Mouse (Mus musculus) limb, embryonic 12.5 days (tissue): ENCODE results near the gene Sfxn4. TPM values are rescaled to one million over a fixed set of nuclear protein-coding genes. Genes with fewer than 3 reads are reported as not detected.

Source experiments
- ATAC-seq: fragments of 200-750 bp; cut with Nextera tagmentation; 2 replicates; pipeline ENCODE4 v1.8.0; 2017; ENCODE audit warnings: low read depth, moderate TSS enrichment; ENCODE audit not compliant: insufficient number of reproducible peaks, insufficient read depth, low FRiP score, low TSS enrichment
- H3K27ac ChIP-seq: fragments of 300-500 bp; sonication (generic); 2 replicates; pipeline ENCODE4 v1.5.1; 2016; ENCODE audit warnings: mild to moderate bottlenecking, moderate library complexity
- H3K27me3 ChIP-seq: fragments of 300-500 bp; sonication (generic); 2 replicates; pipeline ENCODE4 v1.6.1; 2016; ENCODE audit warnings: mild to moderate bottlenecking, moderate library complexity
- H3K36me3 ChIP-seq: fragments of 300-500 bp; sonication (generic); 2 replicates; pipeline ENCODE4 v1.6.1; 2016; ENCODE audit warnings: mild to moderate bottlenecking, moderate library complexity
- H3K4me1 ChIP-seq: fragments of 300-500 bp; sonication (generic); replicated peaks from 2 replicates; pipeline ENCODE4 v1.6.1; 2016
- H3K4me2 ChIP-seq: fragments of 300-500 bp; sonication (generic); 2 replicates; pipeline ENCODE4 v1.6.1; 2016; ENCODE audit warnings: mild to moderate bottlenecking, moderate library complexity
- H3K4me3 ChIP-seq: fragments of 300-500 bp; sonication (generic); replicated peaks from 2 replicates; pipeline ENCODE4 v1.5.1; 2016; ENCODE audit warnings: mild to moderate bottlenecking
- H3K9ac ChIP-seq: fragments of 300-500 bp; sonication (generic); replicated peaks from 2 replicates; pipeline ENCODE4 v1.6.1; 2016; ENCODE audit warnings: mild to moderate bottlenecking, moderate library complexity
- H3K9me3 ChIP-seq: fragments of 300-500 bp; sonication (generic); 2 replicates; pipeline ENCODE4 v1.6.1; 2016; ENCODE audit warnings: mild to moderate bottlenecking, moderate library complexity
- WGBS: fragments of 180-500 bp; shearing (Covaris S2); methylation state at CpG from one replicate; pipeline ENCODE4 v1.1.7; 2016; 5-methylcytosine and 5-hydroxymethylcytosine counted together
- polyA plus RNA-seq: library from polyadenylated mRNA; unstranded; fragments of >200 nt; fragmentation: Nextera tagmentation; extraction: Ambion mirVana; gene quantifications from 2 replicates; pipeline ENCODE4 v1.2.1, GENCODE M21; 2016

Gene Sfxn4
- polyA plus RNA-seq, 1 experiment from 2014 or later = 14.1 TPM

DNA sequence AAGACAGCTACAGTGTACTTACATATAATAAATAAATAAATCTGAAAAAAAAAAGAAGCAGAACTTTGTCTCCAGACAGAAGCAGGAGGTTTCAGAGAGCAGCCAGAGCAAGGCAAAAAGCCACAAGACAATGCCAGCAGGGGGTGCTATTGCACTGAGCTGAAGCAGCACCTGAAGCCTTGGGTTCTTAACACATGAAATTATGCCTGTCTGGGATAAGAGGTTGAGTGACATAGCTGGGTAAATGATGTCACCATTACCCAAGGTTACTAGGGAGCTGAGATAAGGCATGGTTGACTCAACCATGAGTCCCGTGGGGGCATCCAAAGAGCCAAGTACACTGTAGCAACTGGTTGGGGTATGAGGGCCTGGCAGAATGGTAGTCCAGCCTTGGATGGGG is 23.5 kb downstream of the Sfxn4 start:
- no peak for ATAC-seq
- Histone ChIP-seq H3K36me3 (peaks cover 87% of the 10 kb centered on the region), H3K4me2 (no peak overlapping the region), H3K9ac (no peak overlapping the region), H3K9me3 (no peaks in the 10 kb centered on the region), H3K4me1 (no peaks in the 10 kb centered on the region), H3K27me3 (no peaks in the 10 kb centered on the region), H3K4me3 (no peak overlapping the region), H3K27ac (no peak overlapping the region)
- WGBS = 80% methylated on average over 1 of the region's 1 CpGs

DNA sequence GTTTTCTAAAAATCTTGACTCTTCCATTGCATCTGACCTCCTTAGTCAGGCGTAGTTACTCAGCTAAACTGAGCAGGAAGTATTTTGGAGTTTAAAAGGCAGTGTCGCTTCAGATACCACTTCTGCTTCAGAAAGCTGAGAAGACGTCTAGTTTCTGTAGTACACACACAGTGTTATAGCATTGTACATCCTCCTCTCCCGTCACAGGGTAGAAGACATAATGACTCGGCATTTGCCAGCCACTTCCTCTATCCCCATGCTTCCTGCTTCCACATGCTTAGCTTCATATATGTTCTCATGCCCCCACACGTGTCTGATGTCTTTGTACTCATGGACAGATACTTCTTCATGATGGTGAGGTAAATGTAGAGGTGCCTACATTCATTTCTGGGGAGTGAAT is 42.6 kb downstream of the Sfxn4 start:
- no peak overlapping the region for H3K9ac ChIP-seq
- H3K27ac ChIP-seq = no peak overlapping the region
- 94% methylated on average over 6 of the region's 6 CpGs for WGBS
- H3K4me1 ChIP-seq = no peaks in the 10 kb centered on the region
- no peaks in the 10 kb centered on the region for H3K9me3 ChIP-seq
- no peak overlapping the region for H3K4me3 ChIP-seq
- no peaks in the 10 kb centered on the region for H3K27me3 ChIP-seq
- H3K4me2 ChIP-seq = no peak overlapping the region
- ATAC-seq = no peak
- H3K36me3 ChIP-seq = peaks cover 79% of the 10 kb centered on the region

DNA sequence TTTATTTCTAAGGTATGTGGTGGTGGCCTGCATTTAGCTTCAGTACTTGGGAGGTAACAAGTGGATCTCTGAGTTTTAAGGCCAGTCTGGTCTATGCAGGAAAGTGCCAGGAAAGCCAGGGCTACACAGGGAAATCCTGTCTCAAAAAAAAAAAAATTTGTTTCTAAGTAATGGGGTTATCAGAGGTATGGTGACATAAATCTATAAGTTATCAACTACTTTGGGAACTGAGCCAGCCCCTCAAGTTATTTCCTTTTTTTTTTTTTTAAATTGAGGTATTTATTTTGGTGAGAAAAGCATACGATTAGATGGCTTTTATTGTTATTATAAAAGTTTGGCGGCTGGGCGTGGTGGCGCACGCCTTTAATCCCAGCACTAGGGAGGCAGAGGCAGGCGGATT is 48.1 kb downstream of the Sfxn4 start:
- Histone ChIP-seq H3K27ac (no peak overlapping the region), H3K4me3 (no peak overlapping the region), H3K9ac (no peak overlapping the region), H3K27me3 (no peaks in the 10 kb centered on the region), H3K4me1 (peaks cover 9% of the 10 kb centered on the region; the same call in 1 of the 2 replicates), H3K36me3 (peaks cover 28% of the 10 kb centered on the region; the same call in 1 of the 2 replicates), H3K4me2 (no peak overlapping the region), H3K9me3 (no peaks in the 10 kb centered on the region)
- no peak for ATAC-seq
- 96% methylated on average over 6 of the region's 6 CpGs for WGBS

DNA sequence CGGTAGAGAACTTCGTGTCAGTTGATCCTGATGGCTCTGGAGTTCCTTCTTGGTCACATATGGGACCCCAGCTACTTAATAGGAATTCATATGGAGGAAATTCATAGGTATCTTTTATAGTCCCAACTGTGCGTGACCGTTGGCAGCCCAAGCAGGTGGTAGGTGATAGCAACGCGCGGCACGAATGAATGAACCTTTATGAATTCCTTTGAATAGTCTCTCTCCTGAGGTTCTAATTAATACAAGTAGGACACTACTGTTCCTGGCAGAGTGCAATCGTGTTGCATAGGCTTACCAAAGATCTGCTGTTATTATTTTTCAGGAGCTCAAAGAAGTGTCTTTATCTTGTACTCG is 49.3 kb downstream of the Sfxn4 start:
- WGBS = 27% methylated on average over 10 of the region's 10 CpGs
- H3K27ac ChIP-seq = no peak overlapping the region
- no peak for ATAC-seq

DNA sequence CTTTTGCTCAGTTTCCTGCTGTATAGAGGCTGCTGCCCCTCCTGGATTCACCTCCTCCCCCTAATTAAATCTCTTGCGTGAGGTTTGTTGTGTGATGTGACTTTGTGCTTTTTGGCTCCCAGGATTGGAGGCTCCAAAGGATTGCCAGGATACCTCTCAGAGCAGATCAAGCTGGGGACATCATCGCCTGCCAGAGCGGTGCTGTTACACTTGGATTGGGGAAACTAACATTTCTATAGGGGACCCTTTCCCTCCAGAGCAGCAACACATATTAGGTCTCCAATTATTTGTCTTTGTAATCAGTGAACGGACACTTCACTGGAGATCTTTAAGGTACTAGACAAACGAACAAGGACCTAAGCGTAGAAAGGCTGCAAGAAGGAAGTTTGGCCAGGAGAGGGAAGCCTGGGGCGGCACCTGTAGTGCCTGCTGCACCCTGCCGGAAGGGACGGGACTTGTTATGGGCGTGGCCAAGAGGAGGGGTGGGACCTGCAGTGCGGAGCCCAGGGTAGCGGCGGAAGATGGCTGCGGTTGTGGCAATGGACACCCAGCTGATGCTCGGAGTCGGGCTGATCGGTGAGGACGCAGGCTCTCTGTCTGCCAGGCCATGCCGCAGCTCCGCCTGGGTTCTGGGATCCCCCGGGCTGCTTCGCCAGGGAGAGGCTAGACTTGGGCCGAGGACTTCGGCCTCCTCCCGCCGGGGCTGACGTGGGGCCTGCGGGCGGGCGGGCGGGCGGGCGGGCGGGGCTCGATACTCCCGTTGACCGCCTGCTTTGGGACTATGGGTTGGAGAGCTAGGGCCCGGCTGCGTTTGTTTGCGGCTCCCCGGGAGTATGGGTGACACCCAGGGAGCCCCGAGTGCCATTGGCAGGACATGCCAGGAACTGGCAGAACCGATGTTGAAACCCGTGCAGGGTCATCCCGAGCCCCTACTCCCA is 49.9 kb downstream of the Sfxn4 start, which contains the start of gene Fam45a:
Gene Fam45a (plus strand): TSS at position 488 of the 938 bp plus-strand sequence.
- H3K4me2 ChIP-seq = peak within 1 kb of the TSS; percentile 66
- H3K4me1 ChIP-seq = peaks cover 9% of the 10 kb centered on the region; the same call in 1 of the 2 replicates
- H3K9me3 ChIP-seq = no peaks in the 10 kb centered on the region
- peak; percentile 99 for ATAC-seq
- no peaks in the 10 kb centered on the region for H3K27me3 ChIP-seq
- no peak within 1 kb of the TSS for H3K27ac ChIP-seq
- H3K4me3 ChIP-seq = peak within 1 kb of the TSS; percentile 73
- H3K36me3 ChIP-seq = peaks cover 16% of the 10 kb centered on the region; the same call in 1 of the 2 replicates
- 3% methylated on average over 45 of the region's 45 CpGs for WGBS
- peak within 1 kb of the TSS; percentile 82 for H3K9ac ChIP-seq

More for the DNA sequence above, 49.3 kb downstream of the Sfxn4 start:
- Histone ChIP-seq H3K4me2 (peak overlapping the region; percentile 66), H3K36me3 (peaks cover 23% of the 10 kb centered on the region; the same call in 1 of the 2 replicates), H3K9me3 (no peaks in the 10 kb centered on the region), H3K9ac (peak overlapping the region; percentile 82), H3K4me3 (peak overlapping the region; percentile 73), H3K4me1 (peaks cover 9% of the 10 kb centered on the region; the same call in 1 of the 2 replicates), H3K27me3 (no peaks in the 10 kb centered on the region)

DNA sequence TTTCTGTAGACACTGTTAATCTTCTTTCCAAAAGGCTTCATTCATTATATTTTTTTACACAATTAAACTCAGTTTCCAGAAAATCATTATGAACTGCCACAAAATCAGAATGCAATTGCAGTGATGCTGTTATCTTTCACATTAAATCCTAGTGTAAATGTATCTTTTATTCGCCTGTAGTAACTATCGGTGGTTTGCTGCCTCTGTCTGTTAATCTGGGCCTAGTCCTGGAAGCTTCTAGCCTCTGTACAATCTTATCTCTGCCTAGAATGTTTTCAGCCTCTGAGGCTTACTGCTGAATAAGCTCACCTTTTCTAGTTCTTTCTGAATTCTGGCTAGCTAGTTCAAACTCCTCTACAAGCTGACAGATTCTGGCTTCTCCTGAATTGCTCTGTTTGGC is 51.4 kb downstream of the Sfxn4 start:
- Histone ChIP-seq H3K27me3 (no peaks in the 10 kb centered on the region), H3K4me1 (peaks cover 9% of the 10 kb centered on the region; the same call in 1 of the 2 replicates), H3K9me3 (no peaks in the 10 kb centered on the region), H3K4me2 (no peak overlapping the region), H3K4me3 (no peak overlapping the region), H3K9ac (no peak overlapping the region), H3K36me3 (peaks cover 4% of the 10 kb centered on the region; the same call in 1 of the 2 replicates), H3K27ac (no peak overlapping the region)
- ATAC-seq = no peak
- WGBS = 85% methylated on average over 2 of the region's 2 CpGs

DNA sequence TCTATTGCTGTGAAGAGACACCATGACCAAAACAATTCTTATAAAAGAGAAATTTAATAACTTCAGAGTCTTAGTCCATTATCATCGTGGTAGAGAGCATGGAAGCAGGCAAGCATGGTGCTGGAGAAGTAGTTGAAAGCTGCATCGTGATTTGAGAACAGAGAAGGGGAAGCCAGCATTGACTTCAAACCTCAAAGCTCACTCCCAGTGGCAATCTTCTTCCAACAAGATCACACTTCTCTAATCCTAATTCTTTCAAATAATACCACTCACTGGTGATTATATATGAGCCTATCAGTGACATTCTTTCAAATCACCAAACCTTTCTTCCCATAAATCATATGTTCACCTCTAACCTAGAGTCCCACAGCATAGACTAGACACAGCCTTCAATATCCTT is 56.4 kb downstream of the Sfxn4 start:
- Histone ChIP-seq H3K27ac (no peak overlapping the region), H3K4me2 (no peak overlapping the region), H3K9ac (no peak overlapping the region), H3K36me3 (no peaks in the 10 kb centered on the region), H3K9me3 (no peaks in the 10 kb centered on the region), H3K4me1 (no peaks in the 10 kb centered on the region), H3K4me3 (no peak overlapping the region), H3K27me3 (no peaks in the 10 kb centered on the region)
- 70% methylated on average over 2 of the region's 2 CpGs for WGBS
- no peak for ATAC-seq

DNA sequence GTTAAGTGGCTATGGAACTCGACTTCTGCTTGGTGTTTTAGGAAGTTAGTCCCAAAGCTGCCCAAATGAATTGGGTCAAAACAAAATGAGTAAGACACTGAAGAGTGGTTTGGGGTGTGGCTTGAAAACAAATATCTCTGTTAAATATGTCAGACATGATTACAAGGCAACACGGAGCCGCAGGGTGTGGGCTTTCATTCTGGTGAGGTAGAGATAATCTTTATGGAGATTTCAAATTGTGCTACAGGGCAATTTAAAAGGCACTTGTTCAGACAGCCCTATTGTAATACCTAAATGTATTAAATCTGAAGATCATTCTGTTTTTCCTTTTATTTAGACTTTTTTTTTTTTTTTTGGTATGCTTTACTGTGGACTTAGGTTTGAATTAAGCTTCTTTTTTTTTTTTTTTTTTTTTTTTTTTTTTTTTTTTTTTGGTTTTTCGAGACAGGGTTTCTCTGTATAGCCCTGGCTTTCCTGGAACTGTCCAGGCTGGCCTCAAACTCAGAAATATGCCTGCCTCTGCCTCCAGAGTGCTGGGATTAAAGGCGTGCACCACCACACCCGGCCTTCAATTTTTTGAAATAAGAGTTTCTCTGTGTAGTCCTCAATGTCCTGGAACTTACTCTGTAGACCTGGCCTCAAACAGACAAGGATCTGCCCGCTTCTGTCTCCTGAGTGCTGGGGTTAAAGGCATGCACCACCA is 61.3 kb downstream of the Sfxn4 start:
- ATAC-seq = no peak
- WGBS = 75% methylated on average over 7 of the region's 7 CpGs
- H3K4me1 ChIP-seq = no peaks in the 10 kb centered on the region
- no peaks in the 10 kb centered on the region for H3K9me3 ChIP-seq
- H3K36me3 ChIP-seq = no peaks in the 10 kb centered on the region
- H3K4me2 ChIP-seq = no peak overlapping the region
- 0 out of 2 replicates have a peak, but pooled peaks cover 2% of the 10 kb centered on the region for H3K27me3 ChIP-seq
- H3K27ac ChIP-seq = no peak overlapping the region
- no peak overlapping the region for H3K4me3 ChIP-seq
- H3K9ac ChIP-seq = no peak overlapping the region

DNA sequence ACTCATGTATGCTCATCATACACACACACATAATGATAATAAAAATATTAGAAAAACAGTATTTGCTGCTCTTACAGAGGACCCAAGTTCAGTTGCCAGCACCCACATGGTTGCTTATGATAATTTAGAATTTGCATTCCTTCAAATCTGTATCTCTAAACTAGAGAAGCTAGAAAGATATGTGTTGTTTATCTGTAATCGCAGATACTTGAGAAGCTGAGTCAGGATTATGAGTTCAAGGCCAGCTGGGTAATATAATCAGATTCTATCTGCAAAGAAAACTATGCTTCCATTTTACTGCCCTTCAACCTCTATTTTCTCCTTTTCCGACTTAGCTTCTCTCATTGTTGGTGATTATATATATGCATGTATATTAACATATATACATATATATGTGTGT is 63.9 kb downstream of the Sfxn4 start:
- Histone ChIP-seq H3K4me3 (no peak overlapping the region), H3K27me3 (0 out of 2 replicates have a peak, but pooled peaks cover 2% of the 10 kb centered on the region), H3K36me3 (no peaks in the 10 kb centered on the region), H3K27ac (no peak overlapping the region), H3K4me1 (no peaks in the 10 kb centered on the region), H3K9me3 (no peaks in the 10 kb centered on the region), H3K4me2 (no peak overlapping the region), H3K9ac (no peak overlapping the region)
- 86% methylated on average over 2 of the region's 2 CpGs for WGBS
- no peak for ATAC-seq

DNA sequence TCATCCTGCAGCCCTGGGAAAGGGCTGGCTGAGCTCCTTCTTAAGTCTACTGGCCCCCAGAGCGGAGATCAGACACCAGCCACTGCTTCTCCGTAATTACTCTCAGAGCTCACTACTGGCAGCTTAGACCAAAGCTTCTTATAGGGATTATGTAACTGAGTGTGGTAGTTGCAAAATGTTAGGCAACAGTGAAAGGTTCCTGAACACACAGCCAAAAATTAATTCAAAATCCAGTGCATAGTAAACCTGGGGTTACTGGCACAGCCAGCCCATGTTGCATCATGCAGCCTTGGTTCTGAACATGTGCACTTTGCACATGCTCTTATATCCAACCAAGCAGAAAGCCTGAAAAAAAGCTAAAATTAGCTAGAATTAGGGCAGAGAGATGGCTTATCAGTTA is 66.0 kb downstream of the Sfxn4 start:
- Histone ChIP-seq H3K9ac (no peak overlapping the region), H3K27me3 (0 out of 2 replicates have a peak, but pooled peaks cover 2% of the 10 kb centered on the region), H3K4me2 (no peak overlapping the region), H3K36me3 (no peaks in the 10 kb centered on the region), H3K27ac (no peak overlapping the region), H3K4me1 (no peaks in the 10 kb centered on the region), H3K4me3 (no peak overlapping the region), H3K9me3 (no peaks in the 10 kb centered on the region)
- 81% methylated on average over 2 of the region's 2 CpGs for WGBS
- no peak for ATAC-seq

DNA sequence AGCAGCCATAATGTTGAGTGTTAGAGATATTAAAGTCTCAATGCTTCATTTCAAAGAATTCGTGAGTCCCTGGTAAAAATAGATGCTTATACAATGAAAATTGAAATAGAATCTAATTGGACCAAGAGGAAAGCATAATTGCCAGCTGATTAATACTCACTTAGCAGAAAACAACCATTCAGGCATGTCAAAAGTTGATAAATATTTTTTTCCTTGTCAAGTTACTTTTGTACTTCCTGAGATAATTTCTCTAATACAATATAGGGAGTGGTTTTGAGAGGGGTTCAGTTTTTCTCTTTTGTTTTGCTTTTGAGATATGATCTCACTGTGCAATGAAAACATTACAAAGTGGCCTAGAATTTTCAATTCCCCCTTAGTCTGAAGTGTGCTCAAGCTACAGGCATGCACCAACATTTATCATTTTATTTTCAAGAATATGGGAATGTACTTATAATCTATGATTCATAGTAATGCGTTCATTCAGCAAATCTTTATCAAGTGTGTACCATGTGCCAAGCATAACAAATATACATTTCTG is 68.0 kb downstream of the Sfxn4 start:
- H3K9ac ChIP-seq = no peak overlapping the region
- no peaks in the 10 kb centered on the region for H3K36me3 ChIP-seq
- WGBS = 87% methylated on average over 2 of the region's 2 CpGs
- H3K27ac ChIP-seq = no peak overlapping the region
- peaks cover 6% of the 10 kb centered on the region for H3K4me1 ChIP-seq
- H3K4me2 ChIP-seq = no peak overlapping the region
- ATAC-seq = no peak
- H3K27me3 ChIP-seq = 0 out of 2 replicates have a peak, but pooled peaks cover 2% of the 10 kb centered on the region
- H3K4me3 ChIP-seq = no peak overlapping the region
- H3K9me3 ChIP-seq = no peaks in the 10 kb centered on the region
